Mouse (Mus musculus) neural tube, embryonic 14.5 days (tissue): ENCODE data around the gene Nsd1. TPM values are rescaled to one million over a fixed set of nuclear protein-coding genes. Genes with fewer than 3 reads are reported as not detected.
A peak's percentile ranks its signal among the peaks of the same experiment; 100 is the strongest.

Source experiments
- ATAC-seq: fragments of 200-750 bp; cut with Nextera tagmentation; 2 replicates; pipeline ENCODE4 v1.8.0; 2017; ENCODE audit warnings: low read depth, mild to moderate bottlenecking, moderate TSS enrichment, moderate library complexity
- H3K27ac ChIP-seq: fragments of 300-500 bp; sonication (generic); 2 replicates; pipeline ENCODE4 v1.5.1; 2014; ENCODE audit warnings: low read depth, mild to moderate bottlenecking, control low read depth, low read length, moderate library complexity, mixed read lengths
- H3K27me3 ChIP-seq: fragments of 300-500 bp; sonication (generic); 2 replicates; pipeline ENCODE4 v1.6.1; 2014; ENCODE audit warnings: low read length; ENCODE audit not compliant: control insufficient read depth, insufficient read depth
- H3K36me3 ChIP-seq: fragments of 300-500 bp; sonication (generic); 2 replicates; pipeline ENCODE4 v1.6.1; 2014; ENCODE audit warnings: low read length, mixed read lengths; ENCODE audit not compliant: control insufficient read depth, insufficient read depth
- H3K4me1 ChIP-seq: fragments of 300-500 bp; sonication (generic); 2 replicates; pipeline ENCODE4 v1.6.1; 2014; ENCODE audit warnings: low read length; ENCODE audit not compliant: control insufficient read depth, insufficient read depth
- H3K4me2 ChIP-seq: fragments of 300-500 bp; sonication (generic); 2 replicates; pipeline ENCODE4 v1.6.1; 2014; ENCODE audit warnings: mild to moderate bottlenecking, low read depth, low read length, control low read depth
- H3K4me3 ChIP-seq: fragments of 300-500 bp; sonication (generic); 2 replicates; pipeline ENCODE4 v1.5.1; 2014; ENCODE audit warnings: low read depth, low read length, control low read depth, mixed read lengths
- H3K9ac ChIP-seq: fragments of 300-500 bp; sonication (generic); replicated peaks from 2 replicates; pipeline ENCODE4 v1.6.1; 2014; ENCODE audit warnings: low read depth, mild to moderate bottlenecking, control low read depth, low read length, mixed read lengths
- H3K9me3 ChIP-seq: fragments of 300-500 bp; sonication (generic); 2 replicates; pipeline ENCODE4 v1.6.1; 2016; ENCODE audit warnings: low read length; ENCODE audit not compliant: control insufficient read depth
- WGBS: fragments of 180-500 bp; shearing (Covaris S2); extraction: QIAGEN DNeasy Blood & Tissue Kit; methylation state at CpG from one replicate; pipeline ENCODE4 v1.1.7; 2014; 5-methylcytosine and 5-hydroxymethylcytosine counted together
- polyA plus RNA-seq: library from polyadenylated mRNA; unstranded; fragments of >200 nt; fragmentation: Nextera tagmentation; extraction: Ambion mirVana; gene quantifications from 2 replicates; pipeline ENCODE4 v1.2.1, GENCODE M21; 2014

Gene Nsd1
- polyA plus RNA-seq, 1 experiment from 2014 or later, result 76.8 TPM

DNA sequence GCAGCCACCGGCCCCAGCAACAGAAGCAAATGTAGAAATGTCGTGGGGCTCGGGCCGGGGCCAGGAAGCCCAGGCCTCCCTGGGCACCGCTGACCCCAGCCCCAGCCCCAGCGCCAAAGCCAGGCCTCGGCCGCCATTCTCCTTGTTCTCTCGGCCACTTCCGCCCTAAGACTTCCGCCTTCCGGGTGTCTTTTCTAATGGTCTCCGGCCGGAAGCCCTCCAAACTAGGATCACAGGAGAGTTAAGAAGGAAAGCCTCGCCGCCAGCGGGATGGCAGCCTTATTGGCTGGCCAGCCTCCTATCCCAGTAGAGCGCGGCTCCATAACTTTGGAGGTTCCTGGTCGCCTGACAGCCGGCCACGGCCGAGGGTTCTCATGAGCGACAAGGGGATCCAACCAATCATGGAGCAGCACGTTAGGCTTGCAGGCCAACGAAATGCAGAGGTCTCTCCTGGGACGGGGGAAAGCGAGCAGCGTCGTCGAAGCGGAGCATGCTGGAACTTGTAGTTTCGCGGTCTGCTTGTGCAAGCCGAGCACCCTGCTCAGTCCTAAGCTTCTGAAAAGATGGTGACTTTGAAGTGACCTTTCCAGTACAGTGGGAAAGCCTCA, 153.0 kb downstream of the Nsd1 start, which contains the start of gene Lman2:
TSS of gene Lman2 (minus strand) at position 331 of the 608 bp plus-strand sequence.
- Histone ChIP-seq H3K27ac (peak within 1 kb of the TSS; percentile 82), H3K4me3 (peak within 1 kb of the TSS; percentile 88), H3K27me3 (no peaks in the 10 kb centered on the region), H3K4me2 (peak within 1 kb of the TSS; percentile 90), H3K36me3 (peaks cover 11% of the 10 kb centered on the region; the same call in 1 of the 2 replicates), H3K9ac (peak within 1 kb of the TSS; percentile 88), H3K4me1 (peaks cover 11% of the 10 kb centered on the region), H3K9me3 (no peaks in the 10 kb centered on the region)
- ATAC-seq, result peak; percentile 99
- under 1% methylated on average over 34 of the region's 35 CpGs for WGBS

Other genes with a start within 250 kb of the Nsd1 start
- 0.13 and 1.0 TPM in 2 replicates for gene Hk3, start 188.4 kb upstream of the Nsd1 start, polyA plus RNA-seq
- 20.6 and 20.9 TPM in 2 replicates for gene Uimc1, start 109.5 kb upstream of the Nsd1 start, polyA plus RNA-seq
- 34.2 and 34.5 TPM in 2 replicates for gene Zfp346, start 104.5 kb upstream of the Nsd1 start, polyA plus RNA-seq
- not detected in 2 replicates for gene Gm17617, start 76.2 kb upstream of the Nsd1 start, polyA plus RNA-seq
- gene Fgfr4, start 57.1 kb upstream of the Nsd1 start, polyA plus RNA-seq, result 0.35 and 1.1 TPM in 2 replicates
- 316 and 329 TPM in 2 replicates for gene Prelid1, start 110.7 kb downstream of the Nsd1 start, polyA plus RNA-seq
- 99.0 and 101 TPM in 2 replicates for gene Rab24, start 112.2 kb downstream of the Nsd1 start, polyA plus RNA-seq
- gene Mxd3, start 120.0 kb downstream of the Nsd1 start, polyA plus RNA-seq, result 5.7 and 5.9 TPM in 2 replicates
- 36.5 and 49.9 TPM in 2 replicates for gene Lman2, start 153.0 kb downstream of the Nsd1 start, polyA plus RNA-seq
- gene Rgs14, start 159.9 kb downstream of the Nsd1 start, polyA plus RNA-seq, result 0.11 and 0.32 TPM in 2 replicates
- gene Slc34a1, start 188.4 kb downstream of the Nsd1 start, polyA plus RNA-seq, result 0.19 and 0.32 TPM in 2 replicates
- 0.55 and 1.2 TPM in 2 replicates for gene Pfn3, start 205.4 kb downstream of the Nsd1 start, polyA plus RNA-seq
- 0.18 TPM in 1 of 2 replicates, not detected in the other for gene F12, start 217.0 kb downstream of the Nsd1 start, polyA plus RNA-seq
- gene Grk6, start 235.3 kb downstream of the Nsd1 start, polyA plus RNA-seq, result 39.0 and 42.1 TPM in 2 replicates